Mouse (Mus musculus) heart, embryonic 12.5 days (tissue): ENCODE data around the gene Mydgf. TPM values are rescaled to one million over a fixed set of nuclear protein-coding genes. Genes with fewer than 3 reads are reported as not detected.
A peak's percentile ranks its signal among the peaks of the same experiment; 100 is the strongest.

Experiments
- ATAC-seq: fragments of 200-750 bp; cut with Nextera tagmentation; 2 replicates; pipeline ENCODE4 v1.8.0; 2017; ENCODE audit warnings: moderate TSS enrichment, moderate library complexity; ENCODE audit not compliant: insufficient number of reproducible peaks, low FRiP score
- H3K27ac ChIP-seq: fragments of 300-500 bp; sonication (generic); 2 replicates; pipeline ENCODE4 v1.5.1; 2016; ENCODE audit warnings: mild to moderate bottlenecking, moderate library complexity; ENCODE audit not compliant: poor library complexity, severe bottlenecking
- H3K27me3 ChIP-seq: fragments of 300-500 bp; sonication (generic); replicated peaks from 2 replicates; pipeline ENCODE4 v1.6.1; 2016; ENCODE audit warnings: mild to moderate bottlenecking, moderate library complexity
- H3K36me3 ChIP-seq: fragments of 300-500 bp; sonication (generic); 2 replicates; pipeline ENCODE4 v1.6.1; 2016; ENCODE audit warnings: mild to moderate bottlenecking, moderate library complexity
- H3K4me1 ChIP-seq: fragments of 300-500 bp; sonication (generic); replicated peaks from 2 replicates; pipeline ENCODE4 v1.6.1; 2016; ENCODE audit warnings: mild to moderate bottlenecking
- H3K4me2 ChIP-seq: fragments of 300-500 bp; sonication (generic); 2 replicates; pipeline ENCODE4 v1.6.1; 2016; ENCODE audit warnings: mild to moderate bottlenecking, moderate library complexity
- H3K4me3 ChIP-seq: fragments of 300-500 bp; sonication (generic); 2 replicates; pipeline ENCODE4 v1.5.1; 2016; ENCODE audit warnings: mild to moderate bottlenecking
- H3K9ac ChIP-seq: fragments of 300-500 bp; sonication (generic); 2 replicates; pipeline ENCODE4 v1.6.1; 2016; ENCODE audit warnings: mild to moderate bottlenecking, moderate library complexity
- H3K9me3 ChIP-seq: fragments of 300-500 bp; sonication (generic); replicated peaks from 2 replicates; pipeline ENCODE4 v1.6.1; 2016; ENCODE audit warnings: mild to moderate bottlenecking, moderate library complexity
- WGBS: fragments of 180-500 bp; shearing (Covaris S2); methylation state at CpG from one replicate; pipeline ENCODE4 v1.1.7; 2016; 5-methylcytosine and 5-hydroxymethylcytosine counted together
- polyA plus RNA-seq: library from polyadenylated mRNA; unstranded; fragments of >200 nt; fragmentation: Nextera tagmentation; extraction: Ambion mirVana; gene quantifications from 2 replicates; pipeline ENCODE4 v1.2.1, GENCODE M21; 2016

Gene Mydgf
- polyA plus RNA-seq, 1 experiment from 2014 or later, result 72.9 TPM

DNA sequence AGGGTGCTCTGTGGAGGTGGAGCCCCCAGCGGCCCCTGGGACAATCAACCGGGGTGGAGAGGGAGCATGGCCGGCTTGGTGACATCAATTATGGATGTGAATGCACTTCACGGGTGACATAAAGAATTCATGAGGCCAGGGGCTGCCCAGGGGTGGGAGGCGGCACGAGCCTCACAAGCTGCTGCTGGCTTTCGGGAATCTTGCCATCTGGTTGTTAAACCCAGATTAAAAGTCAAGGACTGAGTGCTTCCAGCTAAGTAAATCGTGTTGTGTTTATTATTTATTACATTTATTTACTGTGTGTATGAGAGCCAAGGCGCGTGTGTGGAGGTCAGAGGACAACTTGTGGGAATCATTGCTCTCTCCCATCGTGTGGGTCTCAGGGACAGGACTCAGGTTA lies 18.0 kb downstream of the Mydgf start:
- Histone ChIP-seq H3K9me3 (no peaks in the 10 kb centered on the region), H3K36me3 (no peaks in the 10 kb centered on the region), H3K4me1 (peaks cover 30% of the 10 kb centered on the region), H3K27me3 (0 out of 2 replicates have a peak, but pooled peaks cover 6% of the 10 kb centered on the region), H3K9ac (no peak overlapping the region; the same call in 1 of the 2 replicates), H3K4me2 (no peak overlapping the region), H3K4me3 (no peak overlapping the region), H3K27ac (no peak overlapping the region)
- WGBS, result 66% methylated on average over 11 of the region's 11 CpGs
- ATAC-seq, result no peak

- WGBS, result 65% methylated on average over 3 of the region's 3 CpGs
- no peak overlapping the region for H3K4me2 ChIP-seq
- peaks cover 22% of the 10 kb centered on the region for H3K4me1 ChIP-seq
- H3K9ac ChIP-seq, result no peak overlapping the region
- peaks cover 11% of the 10 kb centered on the region; the same call in 1 of the 2 replicates for H3K27me3 ChIP-seq
- H3K9me3 ChIP-seq, result no peaks in the 10 kb centered on the region
- no peak for ATAC-seq
- no peak overlapping the region for H3K4me3 ChIP-seq
- H3K27ac ChIP-seq, result no peak overlapping the region
- no peaks in the 10 kb centered on the region for H3K36me3 ChIP-seq
Observed at GRCm38 (mm10) chr17:56164510-56164909, 19.2 kb downstream of the Mydgf start.

DNA sequence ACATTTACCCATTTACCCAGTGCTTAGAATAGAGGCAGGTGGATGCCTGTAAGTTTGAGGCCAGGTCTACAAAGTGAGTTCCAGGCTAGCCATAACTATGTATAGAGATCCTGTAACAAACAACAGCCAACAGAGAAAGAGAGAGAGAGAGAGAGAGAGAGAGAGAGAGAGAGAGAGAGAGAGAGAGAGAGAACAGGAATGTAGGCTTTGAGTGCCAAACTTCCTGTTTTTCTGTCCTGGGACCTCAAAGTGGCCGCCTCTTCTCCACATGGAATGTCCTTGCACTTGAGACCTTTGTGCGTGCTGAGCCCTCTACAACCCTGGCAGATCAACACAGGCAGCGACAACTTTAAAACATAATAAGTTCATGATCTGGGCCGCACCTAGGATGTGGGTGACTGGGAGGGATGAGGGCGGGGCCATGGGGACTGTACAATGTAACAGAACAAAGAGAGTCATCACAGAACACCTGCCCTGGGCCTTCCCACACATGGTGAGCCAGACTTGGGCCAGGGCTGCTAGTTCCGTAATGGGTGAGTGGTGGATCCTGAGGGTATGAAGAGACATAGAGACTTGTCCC lies 20.1 kb downstream of the Mydgf start:
- ATAC-seq, result no peak
- Histone ChIP-seq H3K9me3 (no peaks in the 10 kb centered on the region), H3K9ac (no peak overlapping the region), H3K4me2 (peak overlapping the region; percentile 77), H3K27me3 (peaks cover 20% of the 10 kb centered on the region), H3K4me3 (peak overlapping the region; percentile 43; the same call in 1 of the 2 replicates), H3K36me3 (no peaks in the 10 kb centered on the region), H3K27ac (no peak overlapping the region), H3K4me1 (peaks cover 22% of the 10 kb centered on the region)
- 68% methylated on average over 6 of the region's 6 CpGs for WGBS

DNA sequence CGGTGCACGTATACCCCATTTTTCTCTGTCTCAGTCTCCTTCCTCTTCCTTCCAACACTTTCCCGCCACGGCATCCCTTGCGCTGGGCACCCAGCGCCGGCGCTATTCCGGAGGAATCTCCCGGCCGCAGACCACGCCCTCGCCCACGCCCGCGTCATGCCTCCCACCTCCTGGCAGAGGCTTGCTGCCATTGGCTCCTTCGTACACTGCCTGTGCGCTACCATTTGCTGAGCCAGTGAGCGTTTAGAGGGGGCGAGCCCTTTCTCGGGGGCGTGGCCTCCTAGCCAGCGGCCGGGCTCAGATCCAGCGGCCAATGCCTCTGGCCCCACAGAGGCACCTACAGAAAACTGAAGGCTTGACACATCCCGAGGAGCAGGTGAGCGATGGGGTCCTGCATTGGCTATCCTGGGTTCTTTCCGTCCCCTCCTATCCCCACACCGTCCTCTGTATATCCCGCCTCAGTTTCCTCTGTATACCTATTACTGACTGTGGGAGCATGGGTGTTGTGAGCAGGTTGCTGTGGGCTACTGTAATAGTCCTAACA lies 21.4 kb downstream of the Mydgf start, which contains the start of gene Tnfaip8l1:
TSS of gene Tnfaip8l1 (plus strand) at position 247 of the 544 bp plus-strand sequence.
- peak within 1 kb of the TSS; percentile 43 for H3K4me3 ChIP-seq
- WGBS, result 1% methylated on average over 30 of the region's 30 CpGs
- H3K9ac ChIP-seq, result peak within 1 kb of the TSS; percentile 62
- no peaks in the 10 kb centered on the region for H3K36me3 ChIP-seq
- H3K27ac ChIP-seq, result no peak within 1 kb of the TSS
- ATAC-seq, result peak; percentile 96
- peaks cover 22% of the 10 kb centered on the region for H3K4me1 ChIP-seq
- peaks cover 33% of the 10 kb centered on the region for H3K27me3 ChIP-seq
- peak within 1 kb of the TSS; percentile 77 for H3K4me2 ChIP-seq
- no peaks in the 10 kb centered on the region for H3K9me3 ChIP-seq

GRCm38 (mm10) chr17:56159729-56160128 lies 24.0 kb downstream of the Mydgf start:
- Histone ChIP-seq H3K4me3 (no peak overlapping the region), H3K4me1 (peaks cover 22% of the 10 kb centered on the region), H3K9me3 (no peaks in the 10 kb centered on the region), H3K27me3 (peaks cover 59% of the 10 kb centered on the region), H3K27ac (no peak overlapping the region), H3K36me3 (no peaks in the 10 kb centered on the region), H3K4me2 (no peak overlapping the region), H3K9ac (no peak overlapping the region)
- under 1% methylated on average over 9 of the region's 9 CpGs for WGBS
- ATAC-seq, result no peak

DNA sequence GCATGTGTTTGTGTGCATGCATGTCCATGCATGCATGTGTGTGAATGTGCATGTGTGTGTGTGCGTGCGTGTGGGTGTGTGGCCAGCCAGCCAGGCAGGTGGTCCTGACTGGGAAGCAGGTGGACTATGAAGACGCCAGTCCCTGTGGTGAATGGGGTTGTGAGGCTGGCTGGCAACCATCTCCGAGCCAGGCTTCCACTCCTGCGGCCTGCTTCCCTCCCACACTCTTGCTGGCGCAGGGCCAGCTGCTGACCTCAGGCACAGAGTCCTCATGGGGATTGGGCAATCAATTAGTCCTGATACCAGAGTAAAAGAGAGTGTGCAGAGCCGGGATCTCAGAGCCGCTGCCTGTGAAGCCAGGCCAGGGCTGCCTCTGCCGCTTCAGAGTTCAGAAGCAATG lies 30.1 kb downstream of the Mydgf start:
- Histone ChIP-seq H3K4me2 (no peak overlapping the region), H3K4me3 (no peak overlapping the region), H3K9ac (no peak overlapping the region), H3K4me1 (peaks cover 10% of the 10 kb centered on the region), H3K27me3 (peaks cover 94% of the 10 kb centered on the region), H3K9me3 (no peaks in the 10 kb centered on the region), H3K27ac (no peak overlapping the region), H3K36me3 (no peaks in the 10 kb centered on the region)
- WGBS, result 32% methylated on average over 9 of the region's 9 CpGs
- ATAC-seq, result no peak; the same call in 1 of the 2 replicates

- Histone ChIP-seq H3K4me3 (no peak overlapping the region), H3K9me3 (no peaks in the 10 kb centered on the region), H3K4me2 (no peak overlapping the region), H3K27ac (no peak overlapping the region), H3K9ac (no peak overlapping the region), H3K4me1 (peaks cover 11% of the 10 kb centered on the region), H3K27me3 (peaks cover 94% of the 10 kb centered on the region), H3K36me3 (no peaks in the 10 kb centered on the region)
- no peak for ATAC-seq
- 42% methylated on average over 2 of the region's 2 CpGs for WGBS
Observed at GRCm38 (mm10) chr17:56149897-56150296, 33.8 kb downstream of the Mydgf start.

GRCm38 (mm10) chr17:56148790-56149618 lies 34.7 kb downstream of the Mydgf start:
- Histone ChIP-seq H3K4me2 (peak overlapping the region; percentile 39), H3K9me3 (no peaks in the 10 kb centered on the region), H3K27me3 (peaks cover 94% of the 10 kb centered on the region), H3K36me3 (no peaks in the 10 kb centered on the region), H3K9ac (peak overlapping the region; percentile 26; the same call in 1 of the 2 replicates), H3K27ac (no peak overlapping the region), H3K4me1 (peaks cover 11% of the 10 kb centered on the region), H3K4me3 (0 out of 2 replicates have a peak overlapping the region, but pooled peaks have one; percentile 9)
- peak; percentile 16; the same call in 1 of the 2 replicates for ATAC-seq
- WGBS, result 3% methylated on average over 30 of the region's 30 CpGs

DNA sequence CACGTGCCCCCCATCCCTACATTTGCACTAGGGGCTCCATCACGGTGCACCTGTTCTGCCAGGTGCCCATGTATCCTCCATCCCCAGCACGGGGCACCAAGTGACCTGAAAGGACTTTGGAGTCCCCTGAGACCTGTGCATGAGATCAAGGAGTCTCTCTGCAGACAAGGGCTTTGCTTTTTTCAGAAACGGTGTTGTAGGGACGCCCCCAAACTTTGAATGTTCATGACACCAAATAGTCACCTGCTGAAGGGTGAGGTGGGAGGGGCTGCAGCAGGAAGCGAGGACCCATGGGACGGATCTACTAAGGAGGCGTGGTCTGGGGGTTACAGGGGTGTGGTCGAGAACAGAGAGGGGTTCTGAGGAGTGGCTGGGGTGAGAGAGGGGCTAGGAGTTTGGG lies 35.4 kb downstream of the Mydgf start:
- Histone ChIP-seq H3K27me3 (peaks cover 95% of the 10 kb centered on the region), H3K9ac (no peak overlapping the region), H3K9me3 (no peaks in the 10 kb centered on the region), H3K4me1 (peaks cover 5% of the 10 kb centered on the region), H3K27ac (no peak overlapping the region), H3K36me3 (no peaks in the 10 kb centered on the region), H3K4me2 (peak overlapping the region; percentile 39; the same call in 1 of the 2 replicates), H3K4me3 (no peak overlapping the region)
- WGBS, result 16% methylated on average over 9 of the region's 9 CpGs
- no peak for ATAC-seq

DNA sequence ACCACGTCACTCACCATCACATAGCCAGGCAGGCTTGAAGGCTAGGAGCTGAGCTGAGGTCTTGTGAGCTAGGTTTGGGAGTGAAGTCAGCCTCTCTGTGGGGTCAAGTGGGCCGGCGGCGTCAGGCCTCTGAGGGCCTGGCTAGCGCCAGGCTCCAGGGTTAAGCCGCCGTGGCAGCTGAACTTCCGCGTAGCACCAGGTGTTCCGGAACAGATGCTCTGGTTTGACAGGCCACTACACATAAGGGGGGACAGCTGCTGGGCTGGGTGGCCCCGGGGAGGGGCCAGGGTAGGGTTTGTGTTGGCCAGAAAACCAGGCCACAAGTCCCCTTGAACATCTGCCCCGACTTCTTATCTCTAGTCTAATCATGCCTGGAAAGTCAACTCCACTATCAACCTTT lies 36.3 kb downstream of the Mydgf start:
- ATAC-seq, result no peak
- H3K9ac ChIP-seq, result no peak overlapping the region
- 45% methylated on average over 12 of the region's 12 CpGs for WGBS

GRCm38 (mm10) chr17:56146131-56146530 lies 37.6 kb downstream of the Mydgf start:
- H3K27ac ChIP-seq, result no peak overlapping the region
- 18% methylated on average over 9 of the region's 9 CpGs for WGBS
- H3K4me3 ChIP-seq, result no peak overlapping the region
- H3K4me2 ChIP-seq, result no peak overlapping the region
- no peaks in the 10 kb centered on the region for H3K36me3 ChIP-seq
- no peak for ATAC-seq
- no peaks in the 10 kb centered on the region for H3K9me3 ChIP-seq
- peaks cover 18% of the 10 kb centered on the region for H3K4me1 ChIP-seq
- no peak overlapping the region for H3K9ac ChIP-seq
- peaks cover 100% of the 10 kb centered on the region for H3K27me3 ChIP-seq

More for the DNA sequence above, 36.3 kb downstream of the Mydgf start:
- Histone ChIP-seq H3K4me2 (no peak overlapping the region), H3K4me1 (peaks cover 6% of the 10 kb centered on the region), H3K36me3 (no peaks in the 10 kb centered on the region), H3K27me3 (peaks cover 96% of the 10 kb centered on the region), H3K9me3 (no peaks in the 10 kb centered on the region), H3K27ac (no peak overlapping the region), H3K4me3 (no peak overlapping the region)
